Mouse (Mus musculus) natural killer cell, adult 2 months (primary cell): Measurements from ENCODE around the gene Thrb.
A peak's percentile ranks its signal among the peaks of the same experiment; 100 is the strongest.

Experiments used
- DNase-seq, 2 experiments: peaks; one replicate each; pipeline ENCODE4 v3.0.0; 2022; ENCODE audit warnings: low spot score in 2 of 2

Thrb gene

DNA sequence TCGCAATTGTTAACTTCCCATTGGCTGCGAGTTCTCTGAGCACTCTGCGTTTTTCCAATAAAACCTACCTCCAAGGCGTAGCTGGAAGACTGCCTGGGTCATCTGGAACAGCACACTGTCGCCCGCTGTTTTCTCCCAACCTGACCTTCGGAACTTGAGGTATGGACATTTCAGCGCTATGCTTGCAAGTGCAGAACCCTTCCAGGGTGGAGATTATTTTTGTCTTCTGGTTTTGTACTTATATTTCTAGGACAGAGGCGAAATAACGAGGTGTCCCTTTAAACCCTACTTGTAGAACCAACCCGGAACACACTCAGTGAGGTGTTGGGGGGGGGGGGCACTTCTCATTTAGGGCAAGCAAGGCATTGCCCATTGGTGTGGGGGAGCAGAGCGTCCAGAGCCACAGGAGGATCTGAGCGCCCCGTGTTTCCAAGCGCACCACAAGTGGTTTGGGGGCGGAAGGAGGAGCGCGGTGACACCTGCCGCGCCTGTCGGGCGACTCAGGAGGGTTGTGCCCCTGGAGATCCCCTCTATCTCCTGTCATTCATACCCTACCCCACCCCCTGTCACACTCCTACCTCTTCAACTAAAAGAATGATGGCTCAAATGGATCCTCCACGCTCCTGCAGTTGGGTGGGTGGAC, at the start of gene Thrb:
TSS of gene Thrb (plus strand) at position 576 of the 643 bp plus-strand sequence.
- peak in 1 of 2 experiments; percentile 23 for DNase-seq

DNA sequence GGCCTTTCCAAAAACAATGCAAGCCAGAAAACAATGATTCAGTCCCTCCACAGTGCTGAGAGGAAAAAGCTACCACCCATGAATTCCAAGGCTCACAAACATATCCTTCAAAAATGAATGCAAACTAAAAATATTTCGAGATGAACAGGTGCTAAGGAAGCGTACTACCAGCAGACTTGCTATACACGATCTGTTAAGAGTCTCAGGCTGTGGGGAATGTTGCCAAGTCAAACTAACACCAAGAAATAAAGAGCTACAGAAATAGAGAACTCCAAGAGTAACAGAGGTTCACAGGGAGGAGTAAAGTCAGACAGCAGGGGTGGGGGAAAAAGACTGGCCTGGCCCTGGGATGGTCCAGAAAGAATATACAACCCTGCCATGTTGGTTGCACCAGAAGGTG, 38.4 kb upstream of the Thrb start:
- no peak for DNase-seq

DNA sequence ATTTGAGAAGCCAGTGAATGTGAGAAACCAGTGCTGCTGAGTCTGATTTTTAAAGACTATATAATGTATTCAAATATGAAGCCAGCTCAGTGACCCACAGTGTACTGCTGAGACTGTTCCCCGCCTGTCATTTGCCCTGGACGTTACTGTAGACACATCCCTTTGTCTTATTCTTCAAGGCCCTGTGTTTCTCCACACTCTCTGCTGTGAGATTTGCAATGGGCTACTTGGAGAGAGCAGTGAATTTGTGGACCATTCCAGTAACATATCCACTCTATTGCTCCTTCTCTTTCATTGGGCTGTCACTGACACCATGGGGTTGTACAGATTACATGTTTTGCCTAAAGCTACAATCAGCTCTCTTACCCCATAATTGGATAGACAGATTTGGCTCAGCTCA, 36.1 kb upstream of the Thrb start:
- DNase-seq = no peak

DNA sequence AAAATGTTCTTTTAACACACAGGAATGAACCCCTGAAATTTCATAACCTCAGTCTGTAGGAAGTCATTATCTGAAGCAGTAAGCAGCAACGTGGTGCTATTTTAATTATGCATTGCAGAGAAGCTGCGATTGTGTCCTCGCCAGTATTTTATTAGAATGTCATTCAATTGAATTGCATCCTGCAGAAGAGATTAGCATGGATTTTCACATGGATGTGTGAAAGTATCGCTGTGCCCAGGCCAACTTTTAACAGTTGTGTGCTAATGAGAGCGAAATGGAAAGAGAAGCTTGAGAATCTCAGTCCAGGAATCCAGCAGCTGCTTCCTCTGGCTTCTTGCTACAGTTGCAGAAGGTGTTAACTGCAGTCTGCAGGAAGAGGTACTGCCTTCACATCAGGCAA, 30.8 kb upstream of the Thrb start:
- DNase-seq = no peak

DNA sequence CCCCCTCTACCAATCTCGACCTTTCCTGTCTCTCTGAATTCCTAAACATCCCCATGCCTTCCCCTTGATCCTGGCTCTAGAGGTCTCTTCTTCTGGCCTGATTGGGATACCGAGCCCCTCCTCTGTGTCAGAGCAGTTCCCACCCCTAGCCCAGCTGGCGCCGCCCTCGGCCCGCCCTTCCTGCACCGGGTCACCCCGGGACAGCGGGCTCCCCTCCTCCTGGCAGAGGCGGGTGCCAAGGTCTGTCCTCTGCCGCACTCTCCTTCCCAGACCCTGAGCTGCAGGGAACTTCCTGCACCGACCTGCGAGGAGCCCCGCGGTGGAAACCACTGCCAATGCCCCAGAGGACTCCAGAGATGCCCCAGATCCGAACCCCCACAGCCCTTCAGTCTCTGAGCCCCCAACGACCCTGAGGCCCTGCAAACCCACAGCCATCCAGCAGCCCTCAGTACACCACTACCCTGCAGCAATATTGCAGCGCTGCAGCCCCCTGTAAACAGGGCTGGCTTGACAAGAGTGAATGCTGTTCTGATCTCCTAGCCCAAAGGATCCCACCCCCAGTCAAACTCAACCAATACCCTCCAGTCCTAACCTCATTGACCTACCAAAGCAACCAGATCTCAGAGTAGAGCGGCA, 27.1 kb upstream of the Thrb start:
- no peak for DNase-seq

DNA sequence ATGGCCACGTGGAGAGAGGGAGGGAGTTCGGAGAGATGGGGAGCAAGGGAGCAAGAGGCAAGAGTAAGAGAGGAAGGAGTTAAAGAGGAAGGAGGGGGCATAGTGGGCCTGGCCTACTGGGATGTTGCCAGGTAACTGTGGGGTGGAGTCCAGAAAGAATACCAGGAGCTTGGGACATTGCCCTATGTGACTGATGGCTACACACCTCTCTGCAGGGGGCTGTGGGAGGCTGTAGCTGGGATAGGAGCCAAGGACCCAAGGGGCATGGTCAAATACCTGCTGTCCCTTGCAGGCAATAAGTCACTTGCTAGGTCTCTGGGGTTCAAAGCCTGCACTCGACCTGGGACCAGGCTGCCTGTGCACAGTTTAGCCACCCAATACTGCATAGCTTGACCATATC, 23.1 kb upstream of the Thrb start:
- DNase-seq = no peak

DNA sequence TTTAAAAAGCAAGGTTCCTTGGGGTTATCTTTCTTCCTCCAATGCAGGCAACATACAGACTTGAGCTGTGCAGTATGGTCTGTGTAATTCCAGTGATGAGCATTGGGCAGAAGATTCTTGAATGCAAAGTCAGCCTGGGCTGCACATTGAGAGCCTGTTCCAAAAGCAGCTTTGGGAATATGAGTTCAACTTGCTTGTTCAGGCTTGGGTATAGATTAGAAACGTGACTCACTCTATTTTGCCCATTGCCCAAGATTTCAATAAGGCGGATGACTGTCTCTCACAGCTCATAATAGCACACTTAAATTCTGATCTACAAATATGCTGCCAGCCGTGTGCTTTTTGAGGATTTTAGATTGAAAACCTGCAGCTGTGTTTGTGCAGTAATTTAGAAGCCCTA, 18.3 kb upstream of the Thrb start:
- no peak for DNase-seq

DNA sequence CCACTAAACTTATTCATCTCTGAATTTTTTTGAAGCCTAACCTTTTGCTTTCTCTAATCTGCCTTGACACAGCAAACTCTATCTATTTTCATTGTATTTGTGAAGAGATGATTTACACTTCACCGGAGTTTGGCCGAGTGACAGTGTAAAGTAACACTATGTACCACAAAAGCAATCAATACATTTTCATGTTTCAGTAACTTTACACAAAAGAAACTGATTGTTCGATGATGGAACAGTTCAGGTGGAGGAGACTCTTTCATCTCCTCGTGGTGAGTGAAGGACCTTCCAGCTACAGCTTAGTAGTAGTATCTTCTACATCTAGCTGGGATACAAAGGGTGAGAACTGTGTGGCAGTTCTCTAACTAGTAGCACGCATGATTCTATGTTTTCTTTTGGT, 5.0 kb upstream of the Thrb start:
- DNase-seq = no peak

DNA sequence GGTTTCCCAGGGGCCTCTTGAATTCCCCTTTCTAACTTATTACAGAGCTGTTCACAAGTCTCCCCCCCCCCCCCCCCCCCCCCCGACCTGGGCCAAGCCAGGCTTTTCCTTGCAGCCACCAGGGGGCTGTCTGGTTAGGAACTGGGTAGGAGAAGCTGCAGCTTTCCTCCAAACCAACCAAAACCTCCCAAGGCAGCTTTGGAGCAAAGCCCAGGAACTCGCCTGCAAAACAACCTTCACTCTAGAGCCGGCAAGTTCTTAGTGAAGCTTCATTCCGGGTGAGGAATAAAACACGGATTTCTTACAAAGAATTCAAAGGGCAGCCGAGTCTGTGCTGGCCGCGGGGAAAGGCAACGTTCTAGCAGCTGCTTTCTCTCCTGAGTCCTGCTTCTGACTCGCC, 1.0 kb upstream of the Thrb start:
- peak; percentile 5 to 31 for DNase-seq

DNA sequence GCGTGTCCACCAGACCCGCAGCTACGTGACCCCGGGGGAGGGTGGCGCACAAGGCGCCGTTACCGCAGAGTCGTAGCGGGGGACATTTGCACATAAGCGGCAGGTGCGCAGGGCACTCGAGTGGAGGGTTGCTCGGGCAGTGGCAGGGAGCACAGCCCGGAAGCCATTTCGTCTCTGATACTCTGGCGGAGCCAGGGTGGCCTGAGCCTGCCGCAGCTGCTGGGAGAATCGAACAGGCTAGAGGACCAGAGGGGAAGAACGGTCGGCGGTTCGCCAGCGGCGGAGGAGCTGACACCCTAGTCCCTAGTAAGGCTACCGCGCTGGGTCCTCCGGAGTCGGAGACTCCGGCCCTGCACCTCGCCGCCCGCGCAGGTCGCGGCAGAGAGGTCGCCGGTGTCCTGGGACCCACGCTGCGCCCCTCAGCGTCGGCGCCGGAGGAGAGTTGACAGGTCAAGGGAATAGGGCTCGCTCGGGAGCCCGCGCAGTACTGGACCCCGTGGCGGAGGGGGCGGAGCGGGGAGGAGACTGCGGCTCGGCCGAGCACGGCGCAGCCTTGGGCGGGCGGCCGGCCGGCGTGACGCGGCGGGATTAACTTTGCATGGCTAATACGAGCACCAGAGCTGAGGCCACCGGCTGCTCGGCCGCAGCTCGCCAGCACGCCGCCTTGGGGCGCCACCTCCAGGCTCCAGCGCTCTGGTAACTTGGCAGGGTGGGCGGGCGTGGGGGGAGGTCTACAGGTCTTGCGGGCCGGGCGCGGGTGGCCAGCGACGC, 453 bp downstream of the Thrb start:
- DNase-seq = peak; percentile 28 to 32

DNA sequence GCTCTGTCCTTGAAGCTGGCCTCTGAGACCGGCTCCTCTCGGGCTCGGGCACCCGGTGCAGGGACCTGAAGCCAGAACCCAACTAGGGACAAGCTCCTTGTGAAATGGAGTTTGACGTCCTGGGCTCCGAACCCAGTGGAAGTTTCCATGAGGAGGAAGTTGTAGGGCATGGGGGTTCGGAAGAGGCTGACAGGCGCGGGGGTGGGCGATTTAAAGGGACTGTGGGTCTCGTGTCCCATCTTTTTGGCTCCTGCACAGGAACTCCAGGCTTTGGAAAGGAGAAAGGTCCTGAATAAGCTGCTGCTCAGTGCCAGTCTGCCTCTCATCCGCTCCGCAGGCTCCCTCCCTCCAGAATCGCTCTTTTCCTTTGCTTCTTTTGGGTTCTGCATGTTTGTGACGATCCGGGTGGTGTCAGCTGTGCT, 1.1 kb downstream of the Thrb start:
- DNase-seq = peak in 1 of 2 experiments; percentile 2

DNA sequence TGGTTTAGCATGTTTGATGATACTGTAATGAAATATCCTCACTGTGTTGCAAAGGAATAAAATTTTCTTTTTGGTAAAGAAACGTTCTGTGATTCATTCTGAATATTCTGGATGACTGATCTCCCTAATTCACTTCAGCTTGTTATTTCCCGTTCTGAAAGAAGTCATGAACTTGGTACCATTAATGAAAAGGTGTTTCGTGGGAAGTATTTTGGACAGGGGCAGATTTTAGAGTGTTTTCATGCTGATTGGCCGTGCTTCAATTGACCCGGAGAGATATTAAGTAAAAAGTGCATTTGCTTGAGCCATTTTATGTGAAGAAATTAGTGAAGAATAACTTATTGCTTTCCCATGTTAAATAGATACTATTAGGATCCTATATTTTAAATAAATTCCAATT, 2.0 kb downstream of the Thrb start:
- DNase-seq = no peak

DNA sequence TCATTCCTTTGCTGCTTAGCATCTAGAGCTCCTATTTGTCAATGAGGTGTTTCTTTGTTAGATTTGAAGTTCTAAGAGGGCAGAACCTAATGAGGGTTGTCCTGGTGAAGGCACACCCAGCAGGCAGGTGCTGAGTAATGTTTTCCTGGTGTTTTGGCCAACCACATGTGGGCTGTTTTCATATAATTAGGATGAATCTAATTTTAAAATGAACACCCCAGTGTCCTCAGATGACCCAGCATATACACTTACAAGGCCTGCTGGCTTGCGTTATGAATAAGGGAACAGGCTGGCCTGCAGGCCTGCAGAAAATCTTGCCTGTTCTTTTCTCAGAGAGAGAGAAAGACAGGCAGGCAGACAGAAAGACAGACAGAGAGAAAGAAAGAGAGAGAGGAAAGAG, 14.3 kb downstream of the Thrb start:
- no peak for DNase-seq

DNA sequence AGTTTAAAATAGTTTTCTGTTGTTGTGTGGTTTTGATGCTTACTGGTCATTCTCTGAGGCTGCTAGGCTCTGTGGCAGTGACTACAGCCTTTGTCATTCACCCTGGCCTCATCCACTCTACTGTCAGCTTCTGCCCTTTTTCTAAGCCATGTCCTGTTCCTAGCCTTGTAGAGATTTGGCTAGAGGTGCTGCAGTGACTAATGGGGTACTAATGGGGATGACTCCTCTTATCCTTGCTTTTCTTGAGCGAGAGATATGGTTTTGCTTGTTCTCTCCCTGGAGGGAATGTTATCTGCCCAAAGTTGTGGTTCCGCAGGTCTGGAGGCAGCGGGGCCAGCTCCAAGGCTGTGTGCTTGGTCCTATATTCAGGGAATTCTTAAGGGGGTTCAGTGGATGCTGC, 15.2 kb downstream of the Thrb start:
- DNase-seq = no peak

DNA sequence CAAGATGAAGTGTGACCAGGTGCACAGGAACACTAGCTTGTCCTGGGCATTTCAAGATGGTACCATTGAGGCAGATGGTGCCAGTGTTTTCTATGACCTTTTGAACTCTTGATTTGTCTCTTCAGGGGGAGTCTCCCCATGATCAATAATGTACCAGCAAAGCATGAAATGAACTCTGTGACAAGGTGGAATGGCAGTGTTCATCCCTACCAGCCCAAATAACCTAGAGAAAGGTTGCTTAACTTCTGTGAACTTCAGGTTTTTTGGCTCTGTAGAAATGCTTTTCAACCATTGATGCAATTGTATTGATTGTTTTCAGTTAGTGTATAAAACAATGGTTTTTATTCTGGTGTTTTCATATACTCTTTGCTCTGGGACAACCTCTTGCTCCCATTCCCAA, 21.4 kb downstream of the Thrb start:
- DNase-seq = no peak

DNA sequence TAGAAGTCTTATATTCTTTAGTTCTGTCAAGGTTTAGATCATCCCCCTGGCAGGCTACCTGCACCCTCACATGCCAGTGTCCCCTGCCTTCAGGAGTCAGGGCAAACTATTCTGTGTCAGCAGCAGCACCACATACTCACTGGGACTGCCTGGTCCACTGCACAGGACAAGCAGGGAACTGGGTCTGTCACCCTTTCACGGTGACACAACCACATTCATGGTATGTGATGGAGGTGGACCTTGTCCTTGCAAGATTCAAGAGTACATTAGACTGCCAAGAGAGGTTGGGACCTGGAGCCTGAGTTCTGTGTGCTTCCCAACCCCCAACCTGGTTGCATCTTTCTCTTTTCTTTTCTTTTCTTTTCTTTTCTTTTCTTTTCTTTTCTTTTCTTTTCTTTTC, 24.8 kb downstream of the Thrb start:
- no peak for DNase-seq

DNA sequence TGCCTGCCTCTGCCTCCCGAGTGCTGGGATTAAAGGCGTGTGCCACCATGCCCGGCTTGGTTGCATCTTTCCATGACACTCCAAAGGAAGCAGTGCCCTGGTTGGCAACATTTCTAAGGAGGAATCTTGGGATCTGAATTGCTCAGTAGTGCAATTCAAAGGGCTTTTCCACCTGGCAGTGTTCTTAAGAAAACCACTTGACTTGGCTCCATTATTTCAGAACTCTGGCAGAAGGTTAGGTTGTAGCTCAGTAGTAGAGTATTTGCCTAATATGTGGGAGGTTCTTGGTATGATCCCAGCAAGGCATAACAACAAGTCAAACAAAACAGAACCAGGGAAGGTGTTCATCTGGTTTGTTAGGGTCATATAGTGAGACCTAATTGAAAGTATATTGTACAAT, 25.4 kb downstream of the Thrb start:
- DNase-seq = no peak

DNA sequence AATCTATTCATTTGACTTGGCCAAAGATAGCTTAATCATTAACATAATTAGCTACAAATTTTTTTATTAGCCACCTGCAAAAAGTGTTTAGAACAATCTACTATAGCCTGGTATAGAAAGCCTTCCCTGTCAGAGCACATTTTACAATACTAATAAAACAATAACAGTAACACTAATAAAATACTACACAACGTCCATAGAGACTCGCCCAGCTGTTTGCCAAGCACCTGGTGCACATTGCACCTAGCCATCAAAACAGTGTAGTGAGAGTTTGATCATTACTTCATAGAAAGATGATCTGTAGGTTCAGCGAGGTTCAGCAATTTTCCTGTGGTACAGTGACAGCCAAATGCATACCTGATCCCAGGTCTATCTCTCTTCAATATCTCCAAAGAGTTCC, 26.9 kb downstream of the Thrb start:
- DNase-seq = no peak

DNA sequence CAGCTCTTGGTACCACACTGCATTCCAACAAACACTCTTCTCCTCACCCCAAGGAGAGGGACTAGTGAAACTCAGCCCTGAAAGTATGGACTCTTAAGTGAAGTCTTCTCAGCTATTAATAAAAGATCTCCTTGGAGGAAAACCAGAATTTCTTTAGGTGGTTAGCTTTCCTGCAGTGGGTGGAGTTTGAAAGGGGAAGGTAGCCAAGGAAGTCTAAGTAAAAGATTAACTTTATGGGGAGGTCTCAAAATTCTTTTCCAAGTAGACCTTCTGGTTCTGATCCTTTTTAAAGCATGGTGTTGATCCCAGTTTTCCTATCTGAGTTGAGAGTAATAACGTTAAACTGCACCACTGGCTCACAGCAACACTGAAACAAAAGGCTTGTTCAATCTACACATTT, 31.2 kb downstream of the Thrb start:
- no peak for DNase-seq

DNA sequence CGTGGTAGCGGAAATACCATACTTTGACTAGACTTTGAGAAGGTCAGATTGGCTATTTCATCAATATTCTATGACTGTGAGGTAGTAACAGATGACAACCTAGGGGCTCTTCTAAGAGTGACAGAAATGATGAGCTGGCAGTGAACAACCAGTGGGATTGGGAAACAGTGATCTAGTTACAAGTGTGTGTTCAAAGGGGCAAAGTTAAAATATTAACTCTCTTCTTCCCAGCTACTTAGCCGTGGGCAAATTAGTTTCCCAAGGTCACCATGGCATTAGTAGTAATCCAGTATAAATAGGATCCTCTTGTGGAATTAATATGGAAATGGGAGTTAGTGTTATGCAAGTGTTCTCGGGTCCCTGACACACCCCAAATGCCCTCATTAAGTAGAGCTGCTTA, 35.5 kb downstream of the Thrb start:
- no peak for DNase-seq

DNA sequence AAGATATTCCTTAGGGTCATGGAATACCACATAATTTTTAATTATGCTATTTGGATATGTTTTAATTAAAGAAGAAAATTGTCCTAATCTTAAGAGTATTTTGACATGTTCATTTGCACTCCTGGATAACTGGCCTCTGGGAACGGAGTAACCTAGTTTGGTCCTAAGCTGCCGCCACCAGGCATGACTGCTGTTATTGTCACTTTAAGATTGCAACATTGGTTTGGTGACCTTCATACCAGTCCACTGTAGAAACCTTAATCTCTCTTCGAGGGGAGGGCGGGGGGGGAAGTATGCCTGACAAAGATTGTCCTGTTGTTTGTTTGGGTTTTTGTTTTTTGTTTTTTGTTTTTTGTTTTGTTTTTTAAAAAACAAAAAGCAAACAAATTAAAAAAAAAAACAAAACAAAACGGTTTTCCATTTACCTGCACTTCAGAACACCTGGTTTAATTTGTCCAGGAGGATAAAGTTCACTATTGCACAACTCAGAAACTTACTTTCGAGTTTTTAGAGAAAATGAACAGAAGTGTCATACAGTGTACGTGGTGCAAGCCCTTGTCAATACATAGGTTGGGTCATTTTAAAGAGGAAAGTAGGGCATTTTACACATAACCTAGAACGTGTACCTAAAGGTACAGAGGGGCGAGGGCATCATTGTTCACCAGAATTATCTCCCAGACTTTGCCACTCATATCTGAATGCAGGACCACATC, 38.0 kb downstream of the Thrb start:
- no peak for DNase-seq

DNA sequence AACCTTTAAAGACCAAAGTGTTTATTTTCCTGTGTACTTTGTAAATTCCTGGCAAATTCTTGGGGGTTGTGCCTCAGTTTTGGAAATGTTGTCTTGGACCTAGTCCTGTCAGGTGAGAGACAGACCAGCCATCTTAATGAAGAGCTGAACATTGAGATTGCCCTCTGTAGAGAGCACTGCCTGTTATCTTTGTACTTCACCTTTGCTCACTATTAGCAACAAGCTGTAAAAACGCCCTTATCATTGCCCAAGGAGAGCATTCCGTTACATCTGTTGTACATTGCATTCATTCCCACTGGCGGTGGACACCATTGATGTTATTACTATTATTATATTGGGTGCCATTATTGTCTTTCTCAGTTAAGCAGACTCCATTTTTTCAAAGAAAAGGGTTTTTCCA, 40.2 kb downstream of the Thrb start:
- DNase-seq = no peak
